In the genomic region with DNA sequence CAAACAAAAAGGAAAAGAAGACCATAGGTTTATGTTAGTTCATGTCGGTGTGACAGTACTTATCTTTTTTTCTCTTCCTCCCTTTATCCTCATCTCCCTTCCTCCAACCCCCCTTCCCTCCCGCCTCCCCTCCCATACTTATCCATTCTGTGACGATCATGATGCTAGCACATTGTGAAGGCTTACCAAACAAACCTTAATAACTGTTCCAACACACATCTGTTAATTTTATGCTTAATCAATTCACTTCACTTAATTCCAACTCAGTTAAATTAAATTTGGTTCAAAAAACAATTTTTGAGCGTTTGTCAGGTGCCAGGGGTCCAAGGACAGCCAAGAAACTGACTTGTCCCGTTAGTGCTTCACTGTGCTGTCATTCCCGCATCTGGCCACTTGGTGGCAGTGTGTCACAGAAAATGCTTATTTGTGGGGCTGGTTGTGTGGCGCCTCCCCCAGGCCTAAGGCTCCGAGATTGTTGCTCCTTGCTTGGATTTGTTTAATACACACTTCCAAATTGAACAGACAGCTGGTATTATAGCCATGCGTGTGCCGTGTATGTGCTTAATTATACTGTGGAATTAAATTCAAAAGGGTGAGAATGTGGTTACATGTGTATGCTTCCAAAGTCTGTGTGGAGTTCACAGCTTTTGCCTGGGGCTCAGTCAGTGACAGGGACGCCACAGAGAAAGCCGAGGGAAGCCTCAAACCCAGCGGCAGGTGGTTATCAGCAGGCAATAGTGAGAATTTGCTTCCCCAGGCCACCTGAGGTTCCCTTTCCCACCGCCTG, we compare ENCODE assay signal across 8 mouse cellular contexts.
A peak's percentile ranks its signal among the peaks of the same experiment; 100 is the strongest.
DNase-seq lines count a peak whose midpoint lies in the region; ATAC-seq and TF ChIP-seq lines count a peak whose summit lies in the region.

No protein-coding gene starts in this region.

- WGBS in forebrain, embryonic 16.5 days: 11% methylated on average over 14 of the region's 14 CpGs
- 13% methylated on average over 14 of the region's 14 CpGs for WGBS in neural tube, embryonic 15.5 days

- peak; percentile 88 for TF ChIP-seq CTCF in G1E (IDR thresholded peaks at IDR 0.05; ENCODE audit: low read depth, low read length)

- intact Hi-C loops in heart, postnatal 36 days (cut with DNase I): loop anchor here (5.0 kb wide), 1 partner anchor 1381 kb away; no protein-coding TSS in a partner anchor

- no peaks in the 10 kb centered on the region for H3K27me3 ChIP-seq in G1E (ENCODE audit: insufficient read depth, low read length)
- no peaks in the 10 kb centered on the region for H3K27me3 ChIP-seq in forebrain, embryonic 16.5 days (replicated peaks; ENCODE audit: control insufficient read depth, insufficient read depth, low read length)
- no peaks in the 10 kb centered on the region for H3K27me3 ChIP-seq in neural tube, embryonic 15.5 days (replicated peaks)

- H3K4me1 ChIP-seq in G1E (ENCODE audit: insufficient read depth, low read depth, low read length): peaks cover 15% of the 10 kb centered on the region
- no peaks in the 10 kb centered on the region; the same call in 1 of the 2 replicates for H3K4me1 ChIP-seq in forebrain, embryonic 16.5 days (replicated peaks; ENCODE audit: control insufficient read depth, insufficient read depth, low read length)
- peaks cover 16% of the 10 kb centered on the region for H3K4me1 ChIP-seq in neural tube, embryonic 15.5 days

- DNase-seq in G1E (ENCODE audit: low spot score): peak; percentile 28
- peak; percentile 84 to 88 for DNase-seq in cerebellum, adult 18-20 months
- peak; percentile 89 to 92 for DNase-seq in heart, postnatal 36 days
- peak; percentile 77 to 91 for DNase-seq in layer of hippocampus, adult 18-20 months (ENCODE audit: low spot score in 2 of 2)
- DNase-seq in lung, adult 18-20 months: peak; percentile 84
- DNase-seq in testis, postnatal 10 days (ENCODE audit: low spot score): peak; percentile 91

- no peaks in the 10 kb centered on the region for H3K9me3 ChIP-seq in G1E (replicated peaks)
- H3K9me3 ChIP-seq in forebrain, embryonic 16.5 days (ENCODE audit: control insufficient read depth, low read length): no peaks in the 10 kb centered on the region
- H3K9me3 ChIP-seq in neural tube, embryonic 15.5 days (replicated peaks): no peaks in the 10 kb centered on the region

- H3K36me3 ChIP-seq in G1E (replicated peaks): no peaks in the 10 kb centered on the region
- H3K36me3 ChIP-seq in forebrain, embryonic 16.5 days (ENCODE audit: control insufficient read depth, insufficient read depth): no peaks in the 10 kb centered on the region
- H3K36me3 ChIP-seq in neural tube, embryonic 15.5 days: no peaks in the 10 kb centered on the region

- H3K4me2 ChIP-seq in forebrain, embryonic 16.5 days (ENCODE audit: low read length): peak overlapping the region; percentile 16; the same call in 1 of the 2 replicates
- peak overlapping the region; percentile 36 for H3K4me2 ChIP-seq in neural tube, embryonic 15.5 days

- 0 out of 2 replicates have a peak overlapping the region, but pooled peaks have one; percentile 7 for H3K9ac ChIP-seq in forebrain, embryonic 16.5 days (replicated peaks; ENCODE audit: low read depth, low read length)
- no peak overlapping the region for H3K9ac ChIP-seq in neural tube, embryonic 15.5 days (replicated peaks)

- no peak overlapping the region; the same call in 1 of the 2 replicates for H3K4me3 ChIP-seq in G1E (ENCODE audit: low read depth, low read length)
- no peak overlapping the region for H3K4me3 ChIP-seq in forebrain, embryonic 16.5 days (replicated peaks; ENCODE audit: low read length)
- H3K4me3 ChIP-seq in neural tube, embryonic 15.5 days (replicated peaks): no peak overlapping the region

- no peak overlapping the region for H3K27ac ChIP-seq in forebrain, embryonic 16.5 days (ENCODE audit: low read length)
- H3K27ac ChIP-seq in neural tube, embryonic 15.5 days (replicated peaks): no peak overlapping the region

- peak; percentile 30; the same call in 1 of the 2 replicates for ATAC-seq in G1E (ENCODE audit: extremely low read depth, insufficient number of reproducible peaks, low FRiP score, poor library complexity, severe bottlenecking)
- peak; percentile 77 for ATAC-seq in forebrain, embryonic 16.5 days
- peak; percentile 81 for ATAC-seq in neural tube, embryonic 15.5 days (ENCODE audit: low FRiP score)

Comparison
In these comparisons a context has a peak if more than half of its experiments do, and no peak if none do; other contexts are left out.
1. ATAC-seq: peak in every context shown above with its lines; median percentile 81 in neural tube, embryonic 15.5 days; 77 in forebrain, embryonic 16.5 days; 30 in G1E.
2. DNase-seq: peak in every context shown above with its lines; median percentile 91 in testis, postnatal 10 days; 90 in heart, postnatal 36 days; 86 in cerebellum, adult 18-20 months; 84 in layer of hippocampus, adult 18-20 months; 84 in lung, adult 18-20 months; 28 in G1E.